Mouse (Mus musculus): ENCODE measurements around the gene A1bg.

- no peak for TF ChIP-seq CTCF (IDR thresholded peaks at IDR 0.05; ENCODE audit: low read depth)
- TF ChIP-seq EP300 (IDR thresholded peaks at IDR 0.05; ENCODE audit: low read depth), result no peak
Measured at GRCm38 (mm10) chr15:60855112-60855511, 67.7 kb downstream of the A1bg start.
